22 mouse cellular contexts compared by ENCODE assay signal in the genomic region with DNA sequence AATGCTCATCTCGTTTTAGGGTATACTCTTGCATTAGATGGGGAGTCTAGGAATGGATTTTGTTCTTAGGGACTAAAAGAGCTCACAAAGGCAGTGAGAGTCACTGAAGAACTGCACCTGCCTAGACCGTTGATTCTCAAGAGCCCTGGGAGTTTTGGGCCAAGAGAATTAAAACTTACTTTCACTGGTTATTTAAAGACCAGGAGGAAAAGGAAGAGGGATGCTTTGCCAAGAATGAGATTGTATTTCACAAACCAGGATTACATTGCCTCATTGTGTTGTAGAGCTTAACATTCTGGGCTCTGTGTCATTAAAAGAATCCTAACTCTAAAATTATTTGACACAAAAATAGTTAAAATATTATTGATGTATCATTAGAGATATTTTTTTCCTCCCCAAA. TPM values are rescaled to one million over a fixed set of nuclear protein-coding genes. Genes with fewer than 3 reads are reported as not detected.
DNase-seq lines count a peak whose midpoint lies in the region; ATAC-seq and TF ChIP-seq lines count a peak whose summit lies in the region.
"Had no signal": no experiment of that assay in that cellular context is flagged by ENCODE, and none has a peak within 500 bp of the region (broad histone marks: within the 10 kb centered on the region; RNA-seq: fewer than 3 reads in every experiment).

No protein-coding gene starts in this region.

- no peak overlapping the region for H3K4me2 ChIP-seq in embryonic facial prominence, embryonic 14.5 days (ENCODE audit: low read depth, low read length)
- no peak overlapping the region for H3K4me2 ChIP-seq in heart, postnatal 0 days (ENCODE audit: low read depth, low read length)
- no peak overlapping the region for H3K4me2 ChIP-seq in liver, embryonic 16.5 days (ENCODE audit: low read depth, low read length)
- no peak overlapping the region for H3K4me2 ChIP-seq in liver, postnatal 0 days (ENCODE audit: low read depth, low read length)
- H3K4me2 ChIP-seq: hindbrain, embryonic 15.5 days; neural tube, embryonic 12.5 days had no signal

- H3K9ac ChIP-seq in embryonic facial prominence, embryonic 14.5 days (ENCODE audit: low read depth, low read length): no peak overlapping the region
- H3K9ac ChIP-seq in heart, postnatal 0 days (replicated peaks; ENCODE audit: low read depth, low read length): no peak overlapping the region
- H3K9ac ChIP-seq in liver, embryonic 16.5 days (ENCODE audit: low read depth, low read length): no peak overlapping the region; the same call in 1 of the 2 replicates
- no peak overlapping the region for H3K9ac ChIP-seq in liver, postnatal 0 days (replicated peaks)
- H3K9ac ChIP-seq: hindbrain, embryonic 15.5 days; neural tube, embryonic 12.5 days had no signal

- no peak overlapping the region for H3K4me3 ChIP-seq in embryonic facial prominence, embryonic 14.5 days (ENCODE audit: low read depth, low read length)
- no peak overlapping the region for H3K4me3 ChIP-seq in embryonic facial prominence, embryonic 10.5 days
- no peak overlapping the region for H3K4me3 ChIP-seq in heart, postnatal 0 days (ENCODE audit: low read depth, low read length)
- H3K4me3 ChIP-seq in liver, embryonic 16.5 days (ENCODE audit: low read depth, low read length): no peak overlapping the region
- H3K4me3 ChIP-seq in liver, postnatal 0 days (ENCODE audit: low read depth, low read length): no peak overlapping the region
- H3K4me3 ChIP-seq: forebrain, embryonic 10.5 days; heart, embryonic 10.5 days; hindbrain, embryonic 15.5 days; neural tube, embryonic 12.5 days had no signal

- intact Hi-C loops in heart, postnatal 14 days (cut with DNase I): no loop called here

- TF ChIP-seq EP300 in heart, postnatal 0 days (IDR thresholded peaks at IDR 0.05; ENCODE audit: low read depth): no peak
- TF ChIP-seq EP300 in liver, postnatal 0 days (IDR thresholded peaks at IDR 0.05; ENCODE audit: low read depth): no peak

- no peaks in the 10 kb centered on the region for H3K9me3 ChIP-seq in embryonic facial prominence, embryonic 14.5 days (ENCODE audit: control insufficient read depth, low read length)
- no peaks in the 10 kb centered on the region for H3K9me3 ChIP-seq in embryonic facial prominence, embryonic 10.5 days
- no peaks in the 10 kb centered on the region for H3K9me3 ChIP-seq in heart, postnatal 0 days (replicated peaks; ENCODE audit: control insufficient read depth, low read length)
- no peaks in the 10 kb centered on the region for H3K9me3 ChIP-seq in liver, embryonic 16.5 days (replicated peaks; ENCODE audit: control insufficient read depth, low read length)
- no peaks in the 10 kb centered on the region for H3K9me3 ChIP-seq in liver, postnatal 0 days (ENCODE audit: low read length)
- H3K9me3 ChIP-seq: forebrain, embryonic 10.5 days; heart, embryonic 10.5 days; hindbrain, embryonic 15.5 days; neural tube, embryonic 12.5 days had no signal

- WGBS in embryonic facial prominence, embryonic 14.5 days: 63% methylated on average over 2 of the region's 2 CpGs
- 84% methylated on average over 2 of the region's 2 CpGs for WGBS in embryonic facial prominence, embryonic 10.5 days
- 43% methylated on average over 2 of the region's 2 CpGs for WGBS in heart, postnatal 0 days
- 81% methylated on average over 2 of the region's 2 CpGs for WGBS in liver, embryonic 16.5 days (ENCODE audit: insufficient replicate concordance)
- 74% methylated on average over 2 of the region's 2 CpGs for WGBS in liver, postnatal 0 days (ENCODE audit: insufficient replicate concordance)

- no peaks in the 10 kb centered on the region for H3K27me3 ChIP-seq in embryonic facial prominence, embryonic 14.5 days (replicated peaks; ENCODE audit: control insufficient read depth, insufficient read depth, low read length)
- no peaks in the 10 kb centered on the region for H3K27me3 ChIP-seq in embryonic facial prominence, embryonic 10.5 days (replicated peaks; ENCODE audit: low read depth, poor library complexity, severe bottlenecking)
- H3K27me3 ChIP-seq in heart, postnatal 0 days (ENCODE audit: control insufficient read depth, insufficient read depth, low read length): no peaks in the 10 kb centered on the region
- H3K27me3 ChIP-seq in liver, embryonic 16.5 days (ENCODE audit: control insufficient read depth, insufficient read depth, low read depth, low read length): no peaks in the 10 kb centered on the region
- H3K27me3 ChIP-seq in liver, postnatal 0 days (ENCODE audit: insufficient read depth, low read length): no peaks in the 10 kb centered on the region
- H3K27me3 ChIP-seq: hindbrain, embryonic 15.5 days; neural tube, embryonic 12.5 days had no signal

- H3K4me1 ChIP-seq in embryonic facial prominence, embryonic 14.5 days (ENCODE audit: control insufficient read depth, insufficient read depth, low read length): peaks cover 10% of the 10 kb centered on the region
- peaks cover 14% of the 10 kb centered on the region for H3K4me1 ChIP-seq in embryonic facial prominence, embryonic 10.5 days
- H3K4me1 ChIP-seq in heart, postnatal 0 days (ENCODE audit: control insufficient read depth, insufficient read depth): peaks cover 69% of the 10 kb centered on the region
- peaks cover 20% of the 10 kb centered on the region for H3K4me1 ChIP-seq in liver, embryonic 16.5 days (ENCODE audit: control insufficient read depth, low read depth, low read length)
- H3K4me1 ChIP-seq in liver, postnatal 0 days (ENCODE audit: insufficient read depth): peaks cover 20% of the 10 kb centered on the region
- H3K4me1 ChIP-seq: neural tube, embryonic 12.5 days had no signal

- ATAC-seq in embryonic facial prominence, embryonic 14.5 days (ENCODE audit: low read depth): no peak
- no peak for ATAC-seq in heart, postnatal 0 days (ENCODE audit: insufficient read depth, low read depth)
- no peak for ATAC-seq in liver, embryonic 16.5 days (ENCODE audit: low read depth)
- ATAC-seq in liver, postnatal 0 days: no peak
- ATAC-seq: forebrain, embryonic 16.5 days had no signal

- DNase-seq in embryonic facial prominence, embryonic 14.5 days (ENCODE audit: low spot score): peak; percentile 55
- no peak for DNase-seq in embryonic facial prominence, embryonic 10.5 days (ENCODE audit: low spot score)
- DNase-seq in heart, postnatal 0 days (ENCODE audit: low spot score): peak; percentile 41
- DNase-seq in heart, postnatal 14 days: no peak
- no peak for DNase-seq in liver, postnatal 0 days
- no peak for DNase-seq in retina, postnatal 1 day
- DNase-seq: adrenal gland, postnatal 14 days; cerebellum, adult 8-10 months; gastrocnemius, postnatal 14 days; kidney, adult 8-10 months; kidney, postnatal 36 days; lung, postnatal 4 days; midbrain, embryonic 14.5 days; right cerebral cortex, postnatal 25 days; spleen, adult 18-20 months; thymus, postnatal 25 days had no signal

- H3K36me3 ChIP-seq in embryonic facial prominence, embryonic 14.5 days (ENCODE audit: control insufficient read depth, insufficient read depth, low read length): no peaks in the 10 kb centered on the region
- no peaks in the 10 kb centered on the region for H3K36me3 ChIP-seq in embryonic facial prominence, embryonic 10.5 days (replicated peaks)
- no peaks in the 10 kb centered on the region for H3K36me3 ChIP-seq in heart, postnatal 0 days (replicated peaks; ENCODE audit: control insufficient read depth, insufficient read depth, low read length)
- no peaks in the 10 kb centered on the region for H3K36me3 ChIP-seq in liver, embryonic 16.5 days (ENCODE audit: control insufficient read depth, insufficient read depth)
- no peaks in the 10 kb centered on the region for H3K36me3 ChIP-seq in liver, postnatal 0 days (replicated peaks; ENCODE audit: insufficient read depth, low read length)
- H3K36me3 ChIP-seq: forebrain, embryonic 10.5 days; heart, embryonic 10.5 days; hindbrain, embryonic 15.5 days; neural tube, embryonic 12.5 days had no signal

- no peak for TF ChIP-seq CTCF in heart, postnatal 0 days (IDR thresholded peaks at IDR 0.05; ENCODE audit: low read depth)
- TF ChIP-seq CTCF in liver, postnatal 0 days (IDR thresholded peaks at IDR 0.05; ENCODE audit: low read depth): no peak

- no peak overlapping the region for H3K27ac ChIP-seq in embryonic facial prominence, embryonic 14.5 days (replicated peaks; ENCODE audit: low read depth, low read length)
- no peak overlapping the region for H3K27ac ChIP-seq in embryonic facial prominence, embryonic 10.5 days (replicated peaks)
- peak overlapping the region; percentile 12; the same call in 1 of the 2 replicates for H3K27ac ChIP-seq in heart, postnatal 0 days (ENCODE audit: low read depth)
- H3K27ac ChIP-seq in liver, embryonic 16.5 days (ENCODE audit: low read length): 0 out of 2 replicates have a peak overlapping the region, but pooled peaks have one; percentile 7
- no peak overlapping the region for H3K27ac ChIP-seq in liver, postnatal 0 days (ENCODE audit: low read depth)
- H3K27ac ChIP-seq: forebrain, embryonic 10.5 days; heart, embryonic 10.5 days; hindbrain, embryonic 15.5 days; neural tube, embryonic 12.5 days had no signal

RNA-seq across cellular contexts. Expression of a gene that starts 43.3 kb away (rescaled TPM):
- polyA plus RNA-seq in embryonic facial prominence, embryonic 14.5 days (2014; fragmentation: Nextera tagmentation; extraction: Ambion mirVana): 52.0 and 61.2 TPM in 2 replicates
- polyA plus RNA-seq in embryonic facial prominence, embryonic 10.5 days (2016; fragmentation: Nextera tagmentation; extraction: Ambion mirVana): 40.4 and 48.1 TPM in 2 replicates
- 84.1 and 115 TPM in 2 replicates for total RNA-seq in heart, postnatal 0 days (2014; rRNA removed; ENCODE audit: low replicate concordance)
- 42.8 and 45.2 TPM in 2 replicates for polyA plus RNA-seq in heart, postnatal 0 days (2015; fragmentation: Nextera tagmentation; extraction: Ambion mirVana)
- 10 to 100 TPM; 62.2 to 66.8 TPM for total RNA-seq in heart, postnatal 14 days (2021)
- 34.7 and 35.9 TPM in 2 replicates for polyA plus RNA-seq in liver, embryonic 16.5 days (2015; fragmentation: Nextera tagmentation; extraction: Ambion mirVana)
- polyA plus RNA-seq in liver, postnatal 0 days (2015; fragmentation: Nextera tagmentation; extraction: Ambion mirVana): 12.1 and 15.3 TPM in 2 replicates

Comparison
In these comparisons a context has a peak if more than half of its experiments do, and no peak if none do; other contexts are left out.
1. DNase-seq: peak in embryonic facial prominence, embryonic 14.5 days (single experiment) and heart, postnatal 0 days (single experiment); none in embryonic facial prominence, embryonic 10.5 days (single experiment), heart, postnatal 14 days (0 of 2), liver, postnatal 0 days (single experiment) and retina, postnatal 1 day (single experiment).
2. H3K27ac ChIP-seq: peak in heart, postnatal 0 days (single experiment) and liver, embryonic 16.5 days (single experiment); none in embryonic facial prominence, embryonic 14.5 days (single experiment), embryonic facial prominence, embryonic 10.5 days (single experiment) and liver, postnatal 0 days (single experiment).